Mouse (Mus musculus) heart, postnatal 14 days (tissue): ENCODE data around the gene Hist1h4n. TPM values are rescaled to one million over a fixed set of nuclear protein-coding genes. Genes with fewer than 3 reads are reported as not detected.
"Not testable (repeated sequence)": the region's sequence is repeated elsewhere in the genome, so short reads cannot be mapped to it uniquely, and the experiment has no call there.

ENCODE experiments used
- DNase-seq, 2 experiments: peaks; one replicate each; pipeline ENCODE4 v3.0.0; 2021 to 2022
- intact Hi-C: fragments of 180-260 bp; cut with DNase I; formaldehyde crosslinking; loops from one replicate; pipeline ENCODE4 v1.15.1; 2025
- microRNA-seq, 2 experiments: library from miRNA; unstranded; fragments of <30 nt; microRNA quantifications; one replicate each; pipeline ENCODE4 v1.2.0; 2021 to 2022
- total RNA-seq, 2 experiments: library from RNA; stranded (reverse); gene quantifications; 2 replicates each; pipeline ENCODE4 v1.2.3; 2021

Hist1h4n gene
- total RNA-seq, 2 experiments from 2014 or later = 9.1 to 16.3 TPM

DNA sequence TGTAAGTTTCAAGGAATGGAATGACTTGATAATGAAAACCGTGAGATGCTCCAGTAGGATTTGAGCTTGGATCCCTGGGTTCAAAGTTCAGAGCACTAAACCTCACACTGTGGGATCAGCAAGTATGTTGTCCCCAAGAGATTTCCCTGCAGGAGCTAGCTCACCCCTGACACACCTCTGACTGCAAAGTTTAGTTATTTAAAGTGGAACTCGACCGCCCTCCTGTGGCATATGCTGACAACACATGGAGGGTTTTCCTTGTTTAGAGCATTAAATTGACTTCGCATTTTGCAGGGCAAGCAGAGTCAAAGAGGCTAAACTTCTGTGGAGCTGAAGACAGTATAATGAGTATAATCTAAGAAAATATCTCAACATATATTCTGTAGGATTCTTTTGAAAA, 28.9 kb downstream of the Hist1h4n start:
- intact Hi-C loops, DNase-seq: not testable (repeated sequence)

DNA sequence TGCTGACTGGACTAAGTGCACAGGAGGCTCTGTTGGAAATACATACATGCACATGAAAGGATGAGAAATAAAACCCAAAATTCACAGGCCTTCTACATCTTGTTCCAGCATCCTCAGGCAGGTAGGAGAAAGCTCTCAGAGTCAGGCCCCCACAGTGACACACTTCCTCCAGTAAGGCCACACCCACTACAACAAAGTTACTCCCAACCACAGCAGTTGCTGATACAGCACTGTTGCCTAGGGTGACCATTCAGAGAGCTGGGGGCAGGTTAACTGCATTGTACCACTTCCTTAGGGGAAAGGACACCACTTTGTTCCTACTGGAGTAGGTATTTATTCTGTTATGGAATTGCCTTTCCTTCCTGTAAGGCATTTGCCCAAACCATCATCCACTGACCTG, 34.8 kb downstream of the Hist1h4n start:
- not testable (repeated sequence) for DNase-seq
- intact Hi-C loops = loop anchor here (10.0 kb wide), 1 partner anchor 48 kb away; no protein-coding TSS in a partner anchor

DNA sequence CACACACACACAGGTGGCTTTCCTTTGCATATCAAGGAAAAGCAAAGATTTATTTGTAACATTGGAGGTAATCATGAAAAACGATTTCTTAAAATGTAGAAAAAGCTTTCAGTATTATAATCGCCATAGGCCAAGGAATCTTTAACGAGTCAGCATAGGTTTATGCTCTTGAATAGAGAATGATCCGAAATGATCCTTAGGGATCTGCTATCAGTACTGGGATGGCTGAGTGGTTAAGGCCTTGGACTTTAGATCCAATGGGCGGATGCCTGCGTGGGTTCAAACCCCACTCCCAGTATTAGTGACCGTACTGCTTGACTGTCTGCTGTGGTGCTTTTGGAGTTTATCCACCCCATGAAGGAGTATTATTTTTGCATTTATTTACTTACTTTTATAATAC, 36.4 kb downstream of the Hist1h4n start:
- intact Hi-C loops = loop anchor here (10.0 kb wide), 1 partner anchor 49 kb away; no protein-coding TSS in a partner anchor

DNA sequence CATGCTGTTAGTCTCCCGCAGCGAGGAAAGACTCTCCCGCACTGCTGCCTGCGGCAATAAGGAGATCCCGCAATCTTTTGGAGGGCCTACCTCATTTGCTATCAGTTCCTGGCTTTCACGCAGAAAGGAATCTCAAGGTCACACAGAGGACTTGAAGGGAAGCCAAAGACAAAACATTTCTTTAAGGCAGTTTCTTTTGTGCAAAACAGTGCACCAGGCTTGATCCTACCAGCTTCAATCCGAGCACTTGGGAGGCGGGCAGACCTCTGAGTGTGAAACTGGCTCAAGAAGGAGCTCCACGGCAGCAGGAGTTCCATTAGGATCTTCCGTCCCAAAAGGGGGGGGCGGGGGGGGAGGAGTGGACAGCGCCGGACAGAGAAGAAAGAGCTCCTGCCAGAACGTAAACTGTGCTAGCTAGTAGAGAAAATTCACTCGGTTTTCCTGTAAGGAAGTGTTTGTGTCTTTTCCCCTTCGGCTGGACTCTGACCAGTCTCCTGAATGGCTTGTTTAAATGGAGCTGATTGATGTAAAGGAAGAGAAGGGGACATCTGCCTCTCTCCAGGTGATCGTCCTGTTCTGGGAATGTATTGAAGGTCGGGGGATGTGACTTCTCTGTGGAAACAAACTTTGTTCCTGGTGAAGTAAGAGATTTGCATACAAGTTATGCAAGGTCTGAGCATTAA, 41.3 kb downstream of the Hist1h4n start:
- intact Hi-C loops = loop anchor here (10.0 kb wide), 1 partner anchor 54 kb away; no protein-coding TSS in a partner anchor
- no peak for DNase-seq

More for the DNA sequence above, 36.4 kb downstream of the Hist1h4n start:
- DNase-seq = no peak

DNA sequence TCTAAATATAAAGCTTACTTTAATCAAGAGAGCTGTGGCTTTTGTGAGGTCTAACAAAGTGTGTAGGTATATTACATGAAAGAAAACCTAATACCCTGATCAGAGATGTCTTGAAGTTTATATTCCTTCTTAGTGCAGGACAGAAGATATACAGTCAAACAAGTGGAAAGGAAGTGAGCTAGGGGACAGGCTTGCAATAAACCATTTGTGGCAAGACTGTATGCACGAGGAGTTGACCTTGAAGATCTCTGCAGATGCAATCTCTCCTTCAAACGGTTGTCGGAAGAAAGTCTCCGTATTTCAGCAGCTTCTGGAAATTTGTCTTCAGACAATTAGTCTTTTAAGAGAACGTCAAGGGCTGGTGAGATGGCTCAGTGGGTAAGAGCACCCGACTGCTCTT, 42.1 kb downstream of the Hist1h4n start:
- no peak for DNase-seq
- intact Hi-C loops = loop anchor here (10.0 kb wide), 1 partner anchor 55 kb away; no protein-coding TSS in a partner anchor

DNA sequence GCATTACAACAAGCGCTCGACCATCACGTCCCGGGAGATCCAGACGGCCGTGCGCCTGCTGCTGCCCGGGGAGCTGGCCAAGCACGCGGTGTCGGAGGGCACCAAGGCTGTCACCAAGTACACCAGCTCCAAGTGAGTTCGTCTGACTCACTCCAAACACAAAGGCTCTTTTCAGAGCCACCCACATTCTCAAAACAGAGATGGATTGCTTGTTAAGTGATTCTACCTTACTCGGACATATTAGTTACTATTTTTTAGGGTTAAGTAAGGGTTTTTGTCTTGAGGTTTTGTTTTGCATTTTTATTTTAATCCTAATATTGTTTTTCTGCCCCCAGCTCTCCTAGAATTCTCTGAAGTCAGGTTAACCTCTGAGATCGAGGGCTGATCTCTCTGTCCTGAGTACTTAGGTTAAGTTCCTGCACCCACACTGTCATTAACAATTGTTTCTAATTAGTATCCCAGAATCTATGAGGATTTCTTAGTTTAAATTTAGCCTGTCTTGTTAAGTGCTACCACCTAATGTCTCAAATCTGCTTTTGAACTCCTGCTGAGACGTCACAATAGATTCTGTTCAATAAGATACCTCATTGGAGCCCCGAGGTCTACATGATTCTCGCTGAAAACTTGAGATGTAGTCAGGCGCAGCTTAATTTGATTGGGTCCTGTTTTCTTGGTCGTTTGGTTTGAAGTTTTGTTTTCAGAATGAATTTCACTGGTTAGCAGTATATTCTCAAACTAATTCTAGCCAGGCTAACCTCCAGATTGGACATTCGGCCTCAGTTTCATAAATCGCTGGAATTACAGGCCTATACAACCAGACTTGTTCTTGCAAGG, 44.0 kb downstream of the Hist1h4n start:
- intact Hi-C loops = no loop called here
- DNase-seq = no peak

DNA sequence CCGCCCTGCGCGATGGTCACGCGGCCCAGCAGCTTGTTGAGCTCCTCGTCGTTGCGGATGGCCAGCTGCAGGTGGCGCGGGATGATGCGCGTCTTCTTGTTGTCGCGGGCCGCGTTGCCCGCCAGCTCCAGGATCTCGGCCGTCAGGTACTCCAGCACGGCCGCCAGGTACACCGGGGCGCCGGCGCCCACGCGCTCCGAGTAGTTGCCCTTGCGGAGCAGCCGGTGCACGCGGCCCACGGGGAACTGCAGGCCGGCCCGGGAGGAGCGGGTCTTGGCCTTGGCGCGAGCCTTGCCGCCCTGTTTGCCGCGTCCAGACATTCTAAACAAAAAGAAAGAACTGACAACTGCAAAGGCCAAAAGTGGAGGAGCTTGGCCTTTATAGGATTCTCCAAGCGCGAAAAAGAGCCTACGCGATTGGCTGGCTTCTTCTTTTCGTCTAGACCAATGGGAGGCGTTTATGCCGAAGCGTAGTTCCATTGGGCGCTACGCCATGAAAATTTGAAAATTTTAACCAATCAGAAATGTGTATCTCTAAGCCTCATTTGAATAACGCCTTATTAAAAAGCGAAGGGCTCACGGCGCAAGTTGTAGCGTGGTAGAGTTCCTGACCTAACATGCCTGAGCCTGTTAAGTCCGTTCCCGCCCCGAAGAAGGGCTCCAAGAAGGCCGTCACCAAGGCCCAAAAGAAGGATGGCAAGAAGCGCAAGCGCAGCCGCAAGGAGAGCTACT, 44.9 kb downstream of the Hist1h4n start, which contains the start of the genes Hist1h2an and Hist1h2bp:
Gene Hist1h2an, minus strand, starts transcription at position 320 of the 731 bp plus-strand sequence.
Gene Hist1h2bp, plus strand, starts transcription at position 563 of the 731 bp plus-strand sequence.
- intact Hi-C loops = not testable (repeated sequence)
- peak; percentile 77 to 87 for DNase-seq

DNA sequence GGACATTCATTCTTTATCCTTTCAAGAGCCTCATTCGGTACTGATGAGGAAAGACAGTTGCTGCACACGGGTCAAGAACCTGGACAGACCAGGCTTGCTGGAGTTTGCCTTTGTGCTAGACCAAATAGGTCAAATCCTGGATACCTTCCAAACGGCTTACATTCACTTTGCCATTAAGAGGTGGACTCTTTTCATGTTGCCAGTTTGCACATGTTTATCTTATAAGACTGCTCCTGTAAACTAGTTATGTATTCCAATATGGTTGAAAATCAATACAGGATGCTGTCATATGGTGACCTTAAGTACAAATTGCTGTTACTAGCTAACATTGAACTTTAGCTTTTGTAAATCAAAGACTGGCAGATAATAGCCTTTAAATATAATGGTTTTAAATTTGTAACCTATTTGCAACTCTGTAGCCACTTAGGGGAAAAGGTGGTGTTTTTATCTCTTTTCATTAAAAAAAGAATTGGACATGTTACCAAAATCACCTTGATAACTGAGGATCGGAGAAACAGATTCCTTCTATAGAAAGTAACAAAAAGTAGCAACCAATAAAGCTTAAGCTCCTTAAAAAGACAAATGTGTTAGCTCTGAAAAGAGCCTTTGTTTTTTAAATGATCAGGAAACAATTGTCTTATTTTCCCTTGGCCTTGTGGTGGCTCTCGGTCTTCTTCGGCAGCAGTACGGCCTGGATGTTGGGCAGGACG, 45.7 kb downstream of the Hist1h4n start:
- no peak for DNase-seq
- intact Hi-C loops = no loop called here

DNA sequence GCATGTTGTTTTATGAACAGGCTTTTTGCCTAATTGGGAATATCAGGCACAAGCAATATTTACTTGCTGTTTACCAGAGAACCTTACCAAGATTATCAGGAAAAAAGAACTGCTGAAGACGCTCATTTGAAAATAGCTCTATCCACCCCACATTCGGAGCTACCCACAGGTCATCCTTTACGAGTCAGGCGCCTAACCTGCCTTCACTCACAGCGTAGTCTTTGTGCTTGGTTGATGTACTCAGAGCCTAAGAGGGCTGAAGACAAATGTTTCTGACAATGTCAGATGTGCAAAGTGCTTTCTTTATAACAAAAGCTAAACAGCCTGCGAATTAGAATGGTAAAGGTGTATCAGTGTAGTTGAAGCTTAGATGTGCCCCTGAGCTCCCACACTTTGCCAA, 47.7 kb downstream of the Hist1h4n start:
- intact Hi-C loops = no loop called here
- DNase-seq = no peak

DNA sequence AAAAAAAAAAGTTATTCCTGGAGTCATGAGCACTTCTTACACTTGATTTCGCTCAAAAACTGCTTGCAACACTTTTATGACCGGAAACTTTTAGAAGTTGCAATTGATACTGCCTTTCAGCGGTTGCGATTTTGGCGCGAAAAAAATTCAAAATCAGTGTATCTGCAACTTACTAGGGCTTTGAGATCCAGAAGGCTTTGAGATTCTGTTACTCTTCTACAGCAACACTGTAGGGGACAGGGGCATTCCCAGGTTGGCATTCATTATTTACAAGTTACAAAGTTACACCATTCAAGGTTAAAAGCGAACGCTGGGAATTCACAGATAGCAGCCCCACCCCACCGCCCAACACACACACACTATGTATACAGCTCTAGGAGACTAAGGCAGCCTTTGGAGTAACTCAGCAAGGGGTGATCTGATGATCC, 48.2 kb downstream of the Hist1h4n start:
- intact Hi-C loops = no loop called here

DNA sequence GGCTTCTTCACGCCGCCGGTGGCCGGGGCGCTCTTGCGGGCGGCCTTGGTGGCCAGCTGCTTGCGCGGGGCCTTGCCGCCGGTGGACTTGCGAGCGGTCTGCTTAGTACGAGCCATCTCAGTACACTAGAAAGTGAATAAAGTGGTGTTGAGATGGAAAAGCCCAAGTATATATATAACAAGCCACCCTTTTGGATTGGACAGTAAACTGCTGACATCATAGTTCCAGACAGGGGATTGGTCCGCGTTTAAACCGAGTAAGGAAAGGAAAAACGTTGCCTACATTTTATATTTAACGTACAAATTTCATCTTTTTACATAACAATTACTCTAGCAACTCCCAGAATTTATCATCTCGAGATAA, 48.8 kb downstream of the Hist1h4n start, which contains the start of gene Hist1h3i:
Gene Hist1h3i, minus strand, starts transcription at position 116 of the 363 bp plus-strand sequence.
- peak; percentile 22 to 49 for DNase-seq
- intact Hi-C loops = no loop called here

More for the DNA sequence above, 48.2 kb downstream of the Hist1h4n start:
- peak; percentile 3 to 24 for DNase-seq

DNA sequence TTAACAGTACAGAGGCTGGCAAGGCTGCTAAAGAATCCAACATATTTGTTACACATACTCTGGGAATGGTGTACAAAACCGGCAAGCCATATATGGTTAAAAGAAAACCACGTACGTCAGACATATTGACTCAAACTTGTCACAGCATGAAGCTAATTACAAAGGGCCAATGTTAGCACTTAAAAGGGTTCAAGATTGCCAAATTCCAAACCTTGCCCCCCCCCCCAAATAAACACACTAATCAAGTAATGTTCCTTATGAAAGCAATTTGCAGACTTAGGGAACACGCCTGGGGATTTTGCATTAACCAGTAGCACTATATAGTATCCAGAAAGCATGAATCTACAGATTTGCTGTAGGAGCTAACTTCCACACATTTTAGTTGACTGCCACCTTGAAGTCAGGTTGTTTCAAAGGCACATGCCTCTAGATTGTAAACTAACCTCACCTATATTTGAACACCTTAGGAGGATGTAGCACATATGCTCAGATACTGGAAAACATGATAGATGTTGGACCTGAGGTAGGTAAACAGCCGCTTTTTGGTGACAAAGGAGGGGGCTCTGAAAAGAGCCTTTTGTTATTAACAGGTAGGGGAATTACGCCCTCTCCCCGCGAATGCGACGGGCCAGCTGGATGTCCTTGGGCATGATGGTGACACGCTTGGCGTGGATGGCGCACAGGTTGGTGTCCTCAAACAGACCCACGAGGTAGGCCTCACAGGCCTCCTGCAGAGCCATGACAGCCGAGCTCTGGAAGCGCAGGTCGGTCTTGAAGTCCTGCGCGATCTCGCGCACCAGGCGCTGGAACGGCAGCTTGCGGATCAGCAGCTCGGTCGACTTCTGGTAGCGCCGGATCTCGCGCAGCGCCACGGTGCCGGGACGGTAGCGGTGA, 49.4 kb downstream of the Hist1h4n start:
- peak in 1 of 2 experiments; percentile 20 for DNase-seq
- intact Hi-C loops = not testable (repeated sequence)

Small RNAs within 50 kb of the gene (microRNA-seq; reads per million reads assigned to microRNA genes)
- gene Gm19658 (0 reads per million in 2 experiments), gene Gm44346 (0 reads per million in 2 experiments), gene Gm44466 (0 reads per million in 2 experiments)

Other genes with a start within 250 kb of the Hist1h4n start
- not detected for gene Olfr1362, start 218.2 kb downstream of the Hist1h4n start, total RNA-seq
- gene Olfr11, start 189.7 kb downstream of the Hist1h4n start, total RNA-seq = not detected
- gene Olfr1361, start 168.8 kb downstream of the Hist1h4n start, total RNA-seq = not detected
- gene Olfr1360, start 154.8 kb downstream of the Hist1h4n start, total RNA-seq = not detected
- not detected for gene Olfr1359, start 134.1 kb downstream of the Hist1h4n start, total RNA-seq
- gene Hist1h2bl, start 116.1 kb downstream of the Hist1h4n start, total RNA-seq = 100 to 1,000 TPM in 1 of 2 experiments, 10 to 100 TPM in 1; 66.3 to 130 TPM
- gene Hist1h2ai, start 115.8 kb downstream of the Hist1h4n start, total RNA-seq = 100 to 1,000 TPM in 1 of 2 experiments, 10 to 100 TPM in 1; 51.5 to 150 TPM
- gene Hist1h3h, start 114.5 kb downstream of the Hist1h4n start, total RNA-seq = 100 to 1,000 TPM in 1 of 2 experiments, 10 to 100 TPM in 1; 82.7 to 215 TPM
- 10 to 100 TPM; 21.5 to 40.5 TPM for gene Hist1h2bm, start 110.2 kb downstream of the Hist1h4n start, total RNA-seq
- gene Hist1h4j, start 97.1 kb downstream of the Hist1h4n start, total RNA-seq = 10 to 100 TPM; 13.0 to 25.4 TPM
- gene Hist1h4k, start 81.7 kb downstream of the Hist1h4n start, total RNA-seq = 100 to 1,000 TPM; 128 to 321 TPM
- 10 to 100 TPM; 16.6 to 53.8 TPM for gene Hist1h2ak, start 78.4 kb downstream of the Hist1h4n start, total RNA-seq
- gene Hist1h2bn, start 78.1 kb downstream of the Hist1h4n start, total RNA-seq = 10 to 100 TPM; 34.2 to 84.3 TPM
- gene Hist1h1b, start 51.6 kb downstream of the Hist1h4n start, total RNA-seq = 10 to 100 TPM; 33.7 to 72.0 TPM
- 100 to 1,000 TPM in 1 of 2 experiments, 10 to 100 TPM in 1; 74.9 to 156 TPM for gene Hist1h3i, start 48.8 kb downstream of the Hist1h4n start, total RNA-seq
- gene Hist1h2an, start 45.0 kb downstream of the Hist1h4n start, total RNA-seq = 10 to 100 TPM; 10.5 to 19.2 TPM
- gene Hist1h2bp, start 44.7 kb downstream of the Hist1h4n start, total RNA-seq = 10 to 100 TPM; 19.6 to 53.2 TPM
- gene Hist1h2bq, start 22.0 kb downstream of the Hist1h4n start, total RNA-seq = 100 to 1,000 TPM in 1 of 2 experiments, 10 to 100 TPM in 1; 53.2 to 110 TPM
- gene Hist1h2ao, start 21.7 kb downstream of the Hist1h4n start, total RNA-seq = not detected
- 100 to 1,000 TPM; 163 to 280 TPM for gene Hist1h4m, start 20.4 kb downstream of the Hist1h4n start, total RNA-seq
- gene Hist1h2ap, start 1.3 kb upstream of the Hist1h4n start, total RNA-seq = 100 to 1,000 TPM in 1 of 2 experiments, 10 to 100 TPM in 1; 85.4 to 183 TPM
- 100 to 1,000 TPM in 1 of 2 experiments, 10 to 100 TPM in 1; 52.5 to 108 TPM for gene Hist1h2br, start 1.5 kb upstream of the Hist1h4n start, total RNA-seq
- under 1 TPM; 0.62 to 0.90 TPM for gene Zfp184, start 112.9 kb upstream of the Hist1h4n start, total RNA-seq
- gene Pom121l2, start 149.0 kb upstream of the Hist1h4n start, total RNA-seq = not detected
- gene Prss16, start 177.5 kb upstream of the Hist1h4n start, total RNA-seq = 10 to 100 TPM in 1 of 2 experiments, not detected in 1; 11.6 TPM
- gene Hist1h2ah, start 203.4 kb upstream of the Hist1h4n start, total RNA-seq = 100 to 1,000 TPM in 1 of 2 experiments, 10 to 100 TPM in 1; 69.3 to 132 TPM
- gene Hist1h2bk, start 203.7 kb upstream of the Hist1h4n start, total RNA-seq = 100 to 1,000 TPM in 1 of 2 experiments, 10 to 100 TPM in 1; 67.9 to 160 TPM
- 10 to 100 TPM; 29.6 to 55.4 TPM for gene Hist1h4i, start 209.2 kb upstream of the Hist1h4n start, total RNA-seq
- gene Hist1h2ag, start 210.7 kb upstream of the Hist1h4n start, total RNA-seq = 100 to 1,000 TPM in 1 of 2 experiments, 10 to 100 TPM in 1; 44.4 to 112 TPM
- gene Hist1h2bj, start 211.0 kb upstream of the Hist1h4n start, total RNA-seq = 10 to 100 TPM; 36.4 to 83.6 TPM